Mouse (Mus musculus): ENCODE results near the gene Wdr25.

- TF ChIP-seq FLI1 (IDR thresholded peaks at IDR 0.05; ENCODE audit: low read length) (no peak), GATA1 (IDR thresholded peaks at IDR 0.05; ENCODE audit: borderline replicate concordance, low read length) (no peak)
Observed at GRCm38 (mm10) chr12:108987448-108987847, 94.0 kb downstream of the Wdr25 start.
